Mouse (Mus musculus) induced T-regulatory cell, adult 2 months (primary cell): Measurements from ENCODE around the gene Adamtsl1.
A peak's percentile ranks its signal among the peaks of the same experiment; 100 is the strongest.

Experiments used
- DNase-seq: peaks from one replicate; pipeline ENCODE4 v3.0.0-alpha.2; 2012; ENCODE audit warnings: low read depth

Adamtsl1 gene

GRCm38 (mm10) chr4:85672290-85672689 lies 158.3 kb downstream of the Adamtsl1 start:
- no peak for DNase-seq

- DNase-seq, result no peak
Observed at GRCm38 (mm10) chr4:85677621-85678020, 163.6 kb downstream of the Adamtsl1 start.

- DNase-seq, result no peak
Observed at GRCm38 (mm10) chr4:85686160-85686559, 172.2 kb downstream of the Adamtsl1 start.

DNA sequence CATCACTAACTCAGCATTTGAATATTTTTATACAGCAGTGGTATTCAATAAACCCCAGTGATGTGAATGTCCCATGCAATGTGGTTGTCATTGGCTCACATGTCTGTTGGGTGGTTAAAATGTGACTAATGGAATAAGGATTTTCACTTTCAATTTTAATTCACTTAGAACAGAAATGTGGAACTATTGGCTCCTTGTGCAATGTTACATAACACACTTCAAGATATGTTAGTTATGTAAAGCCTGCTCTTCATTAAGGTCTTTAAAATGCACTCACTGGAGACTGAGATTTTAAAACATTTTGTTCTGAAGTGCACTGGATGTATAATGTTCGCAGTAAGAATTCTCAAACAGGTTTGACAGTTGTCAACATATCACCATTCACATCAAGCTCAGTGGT lies 181.3 kb downstream of the Adamtsl1 start:
- no peak for DNase-seq

DNA sequence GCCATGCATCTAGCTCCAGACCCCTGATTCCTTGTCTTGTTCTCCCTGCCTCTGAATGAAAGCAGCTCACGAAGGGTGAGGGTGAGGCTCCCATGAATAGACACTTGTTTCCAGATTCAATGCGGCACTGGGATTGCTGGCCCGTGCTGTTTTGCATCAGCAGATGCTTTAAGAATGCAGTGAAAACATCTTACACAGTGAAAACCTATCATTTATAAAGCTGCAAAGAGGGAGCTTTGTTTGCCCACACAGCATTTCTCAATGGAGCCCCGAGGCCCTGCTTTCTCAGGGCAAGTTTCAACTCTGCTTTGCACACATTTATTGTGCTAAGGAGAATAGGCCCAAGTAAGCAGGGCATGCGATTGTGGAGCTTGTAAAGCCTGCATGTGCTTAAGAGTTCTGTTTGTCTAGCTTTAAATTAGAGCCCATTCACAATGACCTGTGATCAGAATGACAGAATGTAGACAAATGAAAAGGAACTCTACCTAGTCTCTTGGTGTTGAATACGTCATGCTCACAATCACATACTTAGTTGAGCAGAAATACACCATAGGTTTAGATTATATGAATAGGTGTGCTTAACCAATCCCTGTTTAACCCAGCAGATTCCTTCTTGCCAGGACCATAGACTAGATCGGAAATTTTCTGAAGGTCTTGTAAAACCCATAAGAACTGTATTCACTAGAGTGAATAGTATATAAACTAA lies 193.5 kb downstream of the Adamtsl1 start:
- DNase-seq, result no peak

GRCm38 (mm10) chr4:85709636-85710035 lies 195.7 kb downstream of the Adamtsl1 start:
- no peak for DNase-seq

DNA sequence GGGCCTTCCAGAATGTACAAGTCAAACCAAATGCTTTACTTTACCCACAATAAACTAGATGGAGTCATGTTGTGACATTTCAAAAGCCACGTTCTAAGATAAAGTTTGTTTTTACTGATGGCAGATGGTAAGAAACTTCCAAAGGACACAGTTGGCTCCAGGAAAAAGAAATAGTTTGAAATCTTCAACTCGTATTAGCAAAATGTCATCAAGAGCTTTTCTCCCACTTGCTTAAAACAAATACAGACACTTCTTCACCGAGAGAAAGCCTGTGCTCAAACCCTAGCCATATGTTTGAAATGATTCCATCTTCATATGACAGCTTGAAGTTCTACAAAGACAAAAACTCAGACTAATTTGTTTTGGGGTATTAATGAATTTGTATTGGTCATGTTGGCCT lies 211.0 kb downstream of the Adamtsl1 start:
- DNase-seq, result no peak

GRCm38 (mm10) chr4:85727731-85728130 lies 213.8 kb downstream of the Adamtsl1 start:
- no peak for DNase-seq

DNA sequence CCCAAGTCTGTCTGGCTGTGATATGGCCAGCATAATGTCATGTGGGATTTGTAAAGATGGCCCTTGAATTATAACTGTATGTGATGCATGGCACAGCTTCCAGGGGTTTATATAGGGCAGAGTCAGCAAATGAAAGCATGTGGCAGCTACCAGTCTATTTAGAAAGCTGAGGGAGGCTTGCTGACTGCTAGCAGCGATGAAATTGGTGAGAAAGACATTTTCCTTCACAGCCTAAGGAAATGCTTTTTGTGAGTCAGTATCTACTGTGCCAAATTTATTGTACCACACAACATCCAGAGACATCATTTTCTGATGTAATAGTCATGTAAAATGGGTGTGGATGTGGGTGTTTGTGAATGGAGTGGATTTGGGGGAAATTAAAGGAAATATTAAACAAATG lies 214.4 kb downstream of the Adamtsl1 start:
- DNase-seq, result no peak

DNA sequence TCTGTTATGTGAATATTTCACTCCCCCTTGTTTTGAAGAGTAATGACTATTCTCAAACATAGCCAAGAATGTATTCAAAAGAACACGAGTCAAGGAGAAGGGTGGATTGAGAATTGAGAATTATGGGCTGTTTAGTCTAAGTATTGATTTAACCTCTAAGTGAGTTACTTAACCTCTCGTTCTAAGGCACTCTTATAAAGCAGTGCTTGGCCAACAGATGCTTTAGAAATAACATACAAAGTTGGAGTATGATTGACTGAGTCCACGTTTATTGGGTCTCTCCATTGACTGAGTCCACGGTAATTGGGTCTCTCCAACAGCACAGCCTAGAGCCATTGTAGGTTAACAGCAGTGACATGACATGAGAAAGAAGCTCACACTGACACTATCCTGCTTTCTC lies 226.5 kb downstream of the Adamtsl1 start:
- DNase-seq, result no peak

- no peak for DNase-seq
Observed at GRCm38 (mm10) chr4:85741825-85742391, 227.9 kb downstream of the Adamtsl1 start.

GRCm38 (mm10) chr4:85743427-85743826 lies 229.5 kb downstream of the Adamtsl1 start:
- no peak for DNase-seq

- DNase-seq, result no peak
Observed at GRCm38 (mm10) chr4:85762684-85763083, 248.7 kb downstream of the Adamtsl1 start.

- no peak for DNase-seq
Observed at GRCm38 (mm10) chr4:85763161-85764014, 249.4 kb downstream of the Adamtsl1 start.

DNA sequence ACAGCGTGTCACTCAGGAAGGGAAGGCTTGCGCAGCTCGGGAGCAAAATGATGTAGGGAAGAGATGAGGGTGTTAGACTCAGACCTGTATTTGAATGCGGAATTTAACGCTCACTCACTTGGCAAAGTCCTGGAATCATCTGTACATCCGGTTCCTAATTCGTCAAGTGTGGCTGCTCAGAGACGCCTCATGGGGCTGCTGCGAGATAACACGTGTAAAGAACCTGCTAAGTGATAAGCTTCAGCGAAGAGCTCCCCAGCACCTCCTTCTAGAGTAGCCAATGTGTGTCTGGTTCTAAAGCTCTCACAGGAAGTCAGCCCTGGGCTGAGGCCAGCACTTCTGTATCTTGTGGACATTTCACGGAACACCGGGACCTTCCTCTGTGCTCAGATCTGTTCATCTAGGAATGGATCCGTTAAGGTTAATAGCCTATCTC lies 250.1 kb downstream of the Adamtsl1 start:
- no peak for DNase-seq

GRCm38 (mm10) chr4:85764476-85764875 lies 250.5 kb downstream of the Adamtsl1 start:
- no peak for DNase-seq

GRCm38 (mm10) chr4:85767666-85768065 lies 253.7 kb downstream of the Adamtsl1 start:
- no peak for DNase-seq

GRCm38 (mm10) chr4:85768107-85768506 lies 254.1 kb downstream of the Adamtsl1 start:
- DNase-seq, result no peak

DNA sequence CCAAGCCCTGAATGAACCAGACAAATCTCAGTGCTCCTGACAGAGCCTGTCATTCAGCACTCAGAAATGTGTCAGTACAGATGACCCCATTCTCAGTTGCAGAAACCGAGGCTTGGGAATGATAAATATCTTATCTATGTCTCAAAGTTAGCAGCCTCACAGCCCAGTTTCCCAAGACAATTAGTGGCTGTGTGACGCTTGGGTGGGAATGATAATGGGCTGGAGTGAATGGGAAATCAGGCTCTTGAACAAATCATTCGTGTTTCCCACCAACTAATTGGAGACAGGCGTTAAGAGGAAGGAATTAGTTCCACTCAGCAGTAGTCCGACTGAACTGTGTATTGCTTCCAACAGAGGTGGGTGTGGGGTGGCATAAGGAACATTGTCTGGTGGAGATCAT lies 268.5 kb downstream of the Adamtsl1 start:
- DNase-seq, result no peak

DNA sequence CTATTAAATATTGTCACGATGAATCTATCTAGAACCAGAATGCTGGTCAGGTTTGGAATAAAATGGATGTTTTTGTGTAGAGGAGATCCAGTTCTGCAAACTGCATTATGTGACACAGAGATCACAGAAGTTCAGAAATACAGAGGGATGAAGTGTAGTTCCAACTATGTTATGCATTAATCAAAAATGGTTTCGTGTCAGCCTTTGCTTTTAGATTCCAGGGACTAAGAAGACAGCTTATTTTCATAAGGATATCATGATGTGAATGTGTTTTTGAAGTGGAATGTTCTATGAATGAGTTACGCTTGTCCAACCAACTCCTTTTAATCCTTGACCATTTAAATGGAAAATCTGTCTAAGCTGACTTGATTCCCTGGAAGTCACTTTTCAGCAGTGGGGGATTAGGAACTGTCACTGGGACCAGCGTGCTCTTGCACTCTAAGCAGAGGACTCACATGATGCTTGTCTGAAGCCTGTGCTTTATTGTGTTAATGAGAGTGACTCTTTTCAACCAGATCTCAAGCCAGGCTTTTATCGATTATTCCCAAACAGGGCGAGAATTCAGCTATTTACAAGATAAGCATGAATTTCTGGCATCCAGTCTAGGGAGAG lies 269.9 kb downstream of the Adamtsl1 start:
- DNase-seq, result no peak

GRCm38 (mm10) chr4:85784428-85784827 lies 270.5 kb downstream of the Adamtsl1 start:
- DNase-seq, result no peak

DNA sequence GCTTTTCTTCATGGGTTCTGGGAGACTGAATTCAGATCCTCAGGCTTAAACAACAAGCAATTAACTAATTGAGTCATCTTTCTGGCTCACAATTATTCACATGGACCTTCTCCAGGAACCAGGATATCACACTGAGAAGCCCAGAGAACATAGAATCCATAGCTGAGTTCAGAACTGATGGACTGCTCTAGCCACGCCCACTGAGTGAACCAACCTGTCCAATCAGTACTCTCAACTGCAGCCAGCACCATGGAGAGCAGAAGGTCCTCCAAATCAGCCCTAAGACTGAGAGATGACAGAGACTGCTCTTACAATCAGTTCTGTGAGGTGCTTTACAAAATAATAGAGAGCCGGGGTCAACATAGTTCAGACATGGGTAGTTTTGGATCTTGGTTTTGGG lies 276.3 kb downstream of the Adamtsl1 start:
- DNase-seq, result no peak

GRCm38 (mm10) chr4:85801805-85802204 lies 287.8 kb downstream of the Adamtsl1 start:
- peak; percentile 51 for DNase-seq
